Mouse (Mus musculus): ENCODE data around the gene Klra8.
"Not testable (repeated sequence)": the region's sequence is repeated elsewhere in the genome, so short reads cannot be mapped to it uniquely, and the experiment has no call there.

The Klra8 gene

GRCm38 (mm10) chr6:130129798-130130197 is at the start of gene Klra8:
Gene Klra8, minus strand, starts transcription at chr6:130129898.
- DNase-seq, result not testable (repeated sequence)

- DNase-seq, result no peak
These were observed 19.2 kb downstream of the Klra8 start for GRCm38 (mm10) chr6:130110485-130110884.

DNA sequence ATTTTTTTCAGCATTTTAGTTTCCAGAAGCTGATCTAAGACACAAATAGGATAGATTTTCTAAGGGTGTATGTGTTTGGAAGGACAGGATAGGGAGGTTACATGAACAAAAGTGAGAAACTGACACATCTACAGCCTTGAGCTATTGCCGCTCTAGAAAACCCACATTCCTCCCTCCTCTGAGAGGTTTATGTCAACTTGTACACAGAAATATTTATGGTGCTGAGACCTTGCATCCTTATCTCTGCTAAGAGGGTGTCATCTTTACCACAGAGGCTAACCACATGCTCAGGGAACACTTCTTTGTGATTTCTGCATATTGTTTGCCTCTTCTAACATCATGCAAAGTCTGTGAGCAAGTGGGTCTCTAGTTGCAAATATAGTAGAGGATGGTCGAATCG is 27.0 kb downstream of the Klra8 start:
- DNase-seq, result not testable (repeated sequence)

DNA sequence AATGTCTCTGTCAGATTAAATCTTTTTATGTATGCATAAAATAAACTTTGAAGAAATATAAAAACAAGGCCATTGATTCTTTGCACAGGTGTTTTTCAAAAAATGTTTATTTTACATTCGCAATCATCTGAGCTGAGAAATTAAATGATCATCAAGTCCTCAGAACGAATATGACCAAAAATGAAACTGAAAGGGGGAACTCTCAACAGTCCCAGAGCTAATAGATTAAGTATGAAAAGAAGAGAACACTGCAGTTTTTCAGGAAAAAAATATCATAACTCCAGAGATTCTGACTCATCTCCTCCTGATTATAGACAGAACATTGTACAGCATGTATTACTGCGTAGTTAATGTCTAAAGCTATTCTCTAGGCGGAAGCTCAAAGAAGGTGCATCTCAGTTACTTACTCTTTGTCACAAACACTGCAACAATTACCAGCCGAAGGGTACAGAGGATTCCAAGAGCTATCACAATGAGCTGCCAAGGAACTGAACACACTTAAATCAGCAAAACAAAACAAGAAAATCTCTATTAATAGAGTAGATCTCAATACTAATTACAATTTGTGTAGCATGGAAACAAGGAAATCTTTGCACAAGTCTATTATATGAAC is 37.3 kb downstream of the Klra8 start:
- DNase-seq, result no peak

- DNase-seq, result not testable (repeated sequence)
These were observed 62.5 kb downstream of the Klra8 start, which contains the start of gene Klra4 for GRCm38 (mm10) chr6:130067171-130067570. Gene Klra4, minus strand, starts transcription at chr6:130067271.
